25 mouse cellular contexts compared by ENCODE assay signal in genomic region chr1:175512173-175512572, GRCm38 (mm10). TPM values are rescaled to one million over a fixed set of nuclear protein-coding genes. Genes with fewer than 3 reads are reported as not detected.
DNase-seq lines count a peak whose midpoint lies in the region; ATAC-seq and TF ChIP-seq lines count a peak whose summit lies in the region.
"Had no signal": no experiment of that assay in that cellular context is flagged by ENCODE, and none has a peak within 500 bp of the region (broad histone marks: within the 10 kb centered on the region; RNA-seq: fewer than 3 reads in every experiment).

No protein-coding gene starts in this region.

- H3K27me3 ChIP-seq in intestine, embryonic 16.5 days (replicated peaks; ENCODE audit: control insufficient read depth, insufficient read depth, low read length) = no peaks in the 10 kb centered on the region
- no peaks in the 10 kb centered on the region for H3K27me3 ChIP-seq in myocyte (ENCODE audit: control insufficient read depth, insufficient read depth, insufficient read length)
- no peaks in the 10 kb centered on the region for H3K27me3 ChIP-seq in stomach, embryonic 16.5 days (ENCODE audit: control insufficient read depth, insufficient read depth, low read length)
- no peaks in the 10 kb centered on the region for H3K27me3 ChIP-seq in forebrain, embryonic 13.5 days
- H3K27me3 ChIP-seq: embryonic facial prominence, embryonic 13.5 days; embryonic facial prominence, embryonic 15.5 days; forebrain, embryonic 12.5 days; forebrain, embryonic 15.5 days had no signal

- TF ChIP-seq POLR2A in myocyte (IDR thresholded peaks at IDR 0.05; ENCODE audit: insufficient read length, low read depth) = no peak

- H3K79me2 ChIP-seq in myocyte (ENCODE audit: control insufficient read depth, insufficient read depth) = no peaks in the 10 kb centered on the region

- DNase-seq in thymus, postnatal 4 days = no peak
- DNase-seq in adrenal gland, adult 18-20 months (ENCODE audit: low spot score in 2 of 2) = no peak
- no peak for DNase-seq in kidney, postnatal 36 days
- DNase-seq: adrenal gland, adult 8-10 months; adrenal gland, postnatal 14 days; adrenal gland, postnatal 36 days; cerebellum, adult 11-12 months; cerebellum, adult 2 months; cerebellum, adult 9-10 months; cerebellum, postnatal 10 days; cerebellum, postnatal 25 days; embryo, embryonic 11 days; forebrain, postnatal 0 days had no signal

- no peak overlapping the region for H3K4me2 ChIP-seq in intestine, embryonic 16.5 days (ENCODE audit: low read depth, low read length)
- no peak overlapping the region for H3K4me2 ChIP-seq in myocyte (ENCODE audit: low read depth)
- H3K4me2 ChIP-seq in stomach, embryonic 16.5 days (ENCODE audit: low read depth, low read length) = no peak overlapping the region
- H3K4me2 ChIP-seq in forebrain, embryonic 13.5 days = no peak overlapping the region
- H3K4me2 ChIP-seq: embryonic facial prominence, embryonic 13.5 days; embryonic facial prominence, embryonic 15.5 days; forebrain, embryonic 12.5 days; forebrain, embryonic 15.5 days had no signal

- ATAC-seq in intestine, embryonic 16.5 days = peak; percentile 92
- ATAC-seq in stomach, embryonic 16.5 days (ENCODE audit: insufficient read depth, low FRiP score) = peak; percentile 64
- no peak for ATAC-seq in forebrain, embryonic 13.5 days
- ATAC-seq: forebrain, embryonic 15.5 days; forebrain, postnatal 0 days had no signal

- H3K4me3 ChIP-seq in intestine, embryonic 16.5 days (ENCODE audit: low read length) = no peak overlapping the region
- no peak overlapping the region for H3K4me3 ChIP-seq in myocyte
- H3K4me3 ChIP-seq in stomach, embryonic 16.5 days (replicated peaks; ENCODE audit: low read length) = no peak overlapping the region
- H3K4me3 ChIP-seq in forebrain, embryonic 13.5 days = no peak overlapping the region
- H3K4me3 ChIP-seq: embryonic facial prominence, embryonic 13.5 days; embryonic facial prominence, embryonic 15.5 days; erythroblast, embryonic 14.5 days; forebrain, embryonic 10.5 days; forebrain, embryonic 12.5 days; forebrain, embryonic 15.5 days had no signal

- no peaks in the 10 kb centered on the region for H3K36me3 ChIP-seq in intestine, embryonic 16.5 days (ENCODE audit: control insufficient read depth, insufficient read depth, low read length)
- H3K36me3 ChIP-seq in myocyte (ENCODE audit: control insufficient read depth, insufficient read depth) = no peaks in the 10 kb centered on the region
- no peaks in the 10 kb centered on the region for H3K36me3 ChIP-seq in stomach, embryonic 16.5 days (ENCODE audit: control insufficient read depth, insufficient read depth, low read length)
- H3K36me3 ChIP-seq in forebrain, embryonic 13.5 days (ENCODE audit: poor library complexity, severe bottlenecking) = no peaks in the 10 kb centered on the region
- H3K36me3 ChIP-seq: embryonic facial prominence, embryonic 13.5 days; embryonic facial prominence, embryonic 15.5 days; forebrain, embryonic 10.5 days; forebrain, embryonic 12.5 days; forebrain, embryonic 15.5 days had no signal

- no peaks in the 10 kb centered on the region for H3K4me1 ChIP-seq in intestine, embryonic 16.5 days (ENCODE audit: control insufficient read depth, insufficient read depth, low read length)
- no peaks in the 10 kb centered on the region for H3K4me1 ChIP-seq in stomach, embryonic 16.5 days (ENCODE audit: control insufficient read depth, insufficient read depth, low read length)
- H3K4me1 ChIP-seq in forebrain, embryonic 13.5 days = no peaks in the 10 kb centered on the region
- H3K4me1 ChIP-seq: embryonic facial prominence, embryonic 15.5 days; forebrain, embryonic 10.5 days; forebrain, embryonic 12.5 days; forebrain, embryonic 15.5 days had no signal

- 57% methylated on average over 3 of the region's 3 CpGs for WGBS in intestine, embryonic 16.5 days
- 70% methylated on average over 3 of the region's 3 CpGs for WGBS in stomach, embryonic 16.5 days
- 89% methylated on average over 3 of the region's 3 CpGs for whole genome bisulfite sequencing in forebrain, embryonic 13.5 days

- no peak overlapping the region for H3ac ChIP-seq in myocyte (ENCODE audit: control insufficient read depth, insufficient read length)

- H3K9me3 ChIP-seq in intestine, embryonic 16.5 days (ENCODE audit: control insufficient read depth, low read length) = no peaks in the 10 kb centered on the region
- no peaks in the 10 kb centered on the region for H3K9me3 ChIP-seq in stomach, embryonic 16.5 days (replicated peaks; ENCODE audit: control insufficient read depth, low read length)
- no peaks in the 10 kb centered on the region for H3K9me3 ChIP-seq in forebrain, embryonic 13.5 days (replicated peaks)
- H3K9me3 ChIP-seq: embryonic facial prominence, embryonic 13.5 days; embryonic facial prominence, embryonic 15.5 days; forebrain, embryonic 10.5 days; forebrain, embryonic 12.5 days; forebrain, embryonic 15.5 days had no signal

- H3K9ac ChIP-seq in intestine, embryonic 16.5 days (ENCODE audit: low read depth, low read length) = no peak overlapping the region
- H3K9ac ChIP-seq in stomach, embryonic 16.5 days (ENCODE audit: low read length) = no peak overlapping the region
- no peak overlapping the region for H3K9ac ChIP-seq in forebrain, embryonic 13.5 days
- H3K9ac ChIP-seq: embryonic facial prominence, embryonic 13.5 days; embryonic facial prominence, embryonic 15.5 days; forebrain, embryonic 12.5 days; forebrain, embryonic 15.5 days; forebrain, postnatal 0 days had no signal

- H3K27ac ChIP-seq in intestine, embryonic 16.5 days (ENCODE audit: low read length) = no peak overlapping the region
- H3K27ac ChIP-seq in stomach, embryonic 16.5 days (ENCODE audit: low read length) = no peak overlapping the region
- H3K27ac ChIP-seq in forebrain, embryonic 13.5 days = no peak overlapping the region
- H3K27ac ChIP-seq: embryonic facial prominence, embryonic 13.5 days; embryonic facial prominence, embryonic 15.5 days; forebrain, embryonic 10.5 days; forebrain, embryonic 12.5 days; forebrain, embryonic 15.5 days had no signal

TF ChIP-seq in myocyte, 11 proteins besides CTCF, POLR2A, EP300 and RAD21:
- TF ChIP-seq MYOG (IDR thresholded peaks at IDR 0.05; ENCODE audit: control insufficient read depth in 1 of 3, insufficient read depth in 1 of 3, insufficient read length in 2 of 3, low read depth in 2 of 3) = peak in 1 of 3 experiments; percentile 65
- TF ChIP-seq MYOD1 (IDR thresholded peaks at IDR 0.05; ENCODE audit: control insufficient read depth in 1 of 3, insufficient read length in 2 of 3, low read depth in 2 of 3) = peak in 2 of 3 experiments; percentile 30 to 90
- no peak for TF ChIP-seq TCF3 (IDR thresholded peaks at IDR 0.05; ENCODE audit: insufficient read length, low read depth)
- no peak for TF ChIP-seq REST (IDR thresholded peaks at IDR 0.05; ENCODE audit: insufficient read depth, insufficient read length)
- peak; percentile 17 for TF ChIP-seq TCF12 (IDR thresholded peaks at IDR 0.05; ENCODE audit: insufficient read depth, poor library complexity, severe bottlenecking)
- TF ChIP-seq POLR2AphosphoS2 (IDR thresholded peaks at IDR 0.05; ENCODE audit: insufficient read length, low read depth) = no peak
- TF ChIP-seq SRF (IDR thresholded peaks at IDR 0.05; ENCODE audit: control insufficient read depth, insufficient read length, low read depth) = no peak
- no peak for TF ChIP-seq E2F4 (IDR thresholded peaks at IDR 0.05; ENCODE audit: insufficient read depth)
- TF ChIP-seq USF1 (IDR thresholded peaks at IDR 0.05; ENCODE audit: low read depth) = no peak
- TF ChIP-seq CEBPB (IDR thresholded peaks at IDR 0.05; ENCODE audit: insufficient read depth, poor library complexity, severe bottlenecking) = no peak
- no peak for TF ChIP-seq MAX (IDR thresholded peaks at IDR 0.05; ENCODE audit: low read depth)

RNA-seq across cellular contexts. Expression of gene Rgs7, which starts 19.9 kb away (rescaled TPM):
- polyA plus RNA-seq in intestine, embryonic 16.5 days (2015; fragmentation: Nextera tagmentation; extraction: Ambion mirVana) = 1.3 and 1.4 TPM in 2 replicates
- 0.16 TPM for polyA plus RNA-seq in myocyte (2012; fragmentation: generic; extraction: Trizol)
- 1.3 and 1.9 TPM in 2 replicates for polyA plus RNA-seq in stomach, embryonic 16.5 days (2015; fragmentation: Nextera tagmentation; extraction: Ambion mirVana)
- 10 to 100 TPM; 13.3 to 21.2 TPM for total RNA-seq in adrenal gland, adult 18-20 months (2021)
- polyA plus RNA-seq in forebrain, embryonic 13.5 days (2015; fragmentation: Nextera tagmentation; extraction: Ambion mirVana) = 9.2 and 10.3 TPM in 2 replicates
- total RNA-seq: common myeloid progenitor, adult 5-6 weeks; MEL had no signal
- polyA plus RNA-seq: erythroblast, embryonic 14.5 days had no signal
